Mouse (Mus musculus) ES-E14 (cell line): Measurements from ENCODE around the gene Stx12.

Source experiments
- CHD2 ChIP-seq: IDR thresholded peaks from 2 replicates; pipeline ENCODE4 v1.6.1; 2014; ENCODE audit warnings: mild to moderate bottlenecking, low read depth, low read length, inconsistent platforms
- HCFC1 ChIP-seq: IDR thresholded peaks from 2 replicates; pipeline ENCODE4 v1.6.1; 2012; ENCODE audit warnings: low read length, inconsistent platforms, borderline replicate concordance; ENCODE audit not compliant: insufficient read depth
- MAFK ChIP-seq: IDR thresholded peaks from 2 replicates; pipeline ENCODE4 v1.6.1; 2014; ENCODE audit warnings: mild to moderate bottlenecking, low read depth, low read length, inconsistent platforms; ENCODE audit not compliant: insufficient read depth
- ZC3H11A ChIP-seq: IDR thresholded peaks from 2 replicates; pipeline ENCODE4 v1.6.1; 2012; ENCODE audit warnings: low read depth, mild to moderate bottlenecking, inconsistent platforms, low read length, borderline replicate concordance
- ZNF384 ChIP-seq: IDR thresholded peaks from 2 replicates; pipeline ENCODE4 v1.6.1; 2012; ENCODE audit warnings: low read depth, low read length, inconsistent platforms

DNA sequence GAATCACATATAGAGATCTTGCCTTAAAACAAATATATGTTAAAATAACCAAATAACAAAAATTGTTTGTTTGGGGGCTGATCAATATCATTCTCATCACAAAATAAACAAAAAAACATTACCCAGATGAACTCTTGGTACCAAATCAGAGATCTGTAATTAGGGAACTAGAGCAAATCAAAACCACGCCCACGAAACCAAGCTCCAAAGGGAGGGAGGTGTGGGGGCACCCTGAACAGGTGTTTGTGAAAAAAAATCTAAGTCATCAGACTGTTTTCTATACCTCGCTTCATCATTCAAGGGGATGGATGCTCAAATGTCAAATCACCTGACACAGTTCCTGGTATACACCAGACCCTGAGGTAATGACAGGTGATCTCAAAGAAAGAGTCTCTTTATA lies 42.8 kb downstream of the Stx12 start:
- TF ChIP-seq CHD2 (no peak), ZNF384 (no peak), ZC3H11A (no peak), MAFK (no peak), HCFC1 (no peak)
